Mouse (Mus musculus) adrenal gland, postnatal 14 days (tissue): ENCODE data around the gene Wasf1. TPM values are rescaled to one million over a fixed set of nuclear protein-coding genes. Genes with fewer than 3 reads are reported as not detected.

Source experiments
- DNase-seq: peaks from one replicate; pipeline ENCODE4 v3.0.0; 2021; ENCODE audit warnings: mixed read lengths
- total RNA-seq: library from RNA; stranded (reverse); gene quantifications from 2 replicates; pipeline ENCODE4 v1.2.3, GENCODE M21; 2021

The Wasf1 gene
- total RNA-seq, 1 experiment from 2014 or later: 5.6 TPM

DNA sequence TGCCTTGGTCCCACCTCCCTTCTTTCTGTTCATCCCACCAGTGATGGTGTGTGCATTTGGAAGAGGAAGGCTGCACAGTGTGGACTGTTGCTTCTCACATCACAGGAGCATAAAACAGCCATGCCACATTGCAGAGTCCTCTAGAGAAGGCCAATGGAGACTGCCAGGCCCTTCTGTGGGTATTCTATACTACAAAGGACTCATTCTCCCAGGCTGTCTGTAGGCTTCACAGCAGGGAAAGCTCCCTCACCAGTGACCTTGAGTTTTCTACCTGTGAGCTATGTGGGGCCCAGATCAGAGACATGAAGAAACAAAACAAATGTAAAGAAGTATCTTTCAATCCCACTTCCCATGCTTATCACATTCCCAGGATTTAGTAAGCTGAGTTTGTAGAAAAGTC is 100.5 kb downstream of the Wasf1 start:
- no peak for DNase-seq

DNA sequence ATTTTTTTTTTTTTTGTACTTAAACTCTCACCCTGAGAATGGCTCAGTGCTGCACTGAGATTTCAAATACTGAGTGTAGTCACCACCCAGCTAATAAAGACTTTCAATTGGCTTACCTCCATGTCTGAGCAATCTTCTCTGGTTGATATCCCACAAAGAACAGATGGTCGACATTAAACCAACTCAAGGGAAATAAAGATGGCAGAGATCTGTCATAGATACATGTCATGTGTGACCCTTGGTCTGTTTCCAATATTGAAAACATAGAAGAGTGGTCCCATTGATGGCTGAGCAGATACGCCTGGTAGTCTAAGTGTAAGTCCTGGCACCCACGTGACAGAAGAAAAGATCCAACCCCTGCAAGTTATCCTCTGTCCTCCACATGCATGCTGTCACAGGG is 101.3 kb downstream of the Wasf1 start:
- no peak for DNase-seq

DNA sequence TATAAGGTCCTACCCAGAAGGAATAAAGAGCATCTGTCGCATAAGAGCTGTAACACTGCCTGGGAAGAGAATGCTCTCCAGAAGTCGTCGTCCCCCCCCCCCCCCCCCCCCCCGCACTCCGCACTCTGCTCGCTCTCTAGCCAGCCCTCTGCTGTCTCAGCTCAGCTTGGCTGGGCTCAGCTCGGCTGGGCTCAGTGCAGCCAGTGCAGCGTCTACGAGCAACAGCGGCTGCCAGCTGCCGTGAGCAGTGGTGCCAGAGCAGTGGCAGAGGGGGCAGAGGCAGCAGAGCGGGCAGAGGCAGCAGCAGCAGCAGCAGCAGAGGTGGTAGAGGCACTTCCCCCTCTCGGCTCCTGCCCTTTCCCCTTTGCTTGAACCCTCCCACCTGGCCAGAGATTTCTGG is 102.1 kb downstream of the Wasf1 start:
- DNase-seq: no peak

Other genes starting within 250 kb of the Wasf1 start
- 6.5 and 6.6 TPM in 2 replicates for gene Mettl24, start 200.2 kb upstream of the Wasf1 start, total RNA-seq
- 24.0 and 28.0 TPM in 2 replicates for gene Cdc40, start 164 bp upstream of the Wasf1 start, total RNA-seq
- gene Gpr6, start 188.8 kb downstream of the Wasf1 start, total RNA-seq: not detected in 2 replicates